Mouse (Mus musculus): ENCODE results near the gene Il5.

- TF ChIP-seq CTCF (IDR thresholded peaks at IDR 0.05; ENCODE audit: control insufficient read depth, insufficient read depth, insufficient replicate concordance, low read depth, low read length) (no peak), POLR2A (IDR thresholded peaks at IDR 0.05; ENCODE audit: control insufficient read depth, low read depth, low read length) (no peak)
Measured at GRCm38 (mm10) chr11:53707718-53708009, 12.9 kb upstream of the Il5 start.

All from testis, adult 2 months (tissue).